18 mouse cellular contexts compared by ENCODE assay signal in the genomic region with DNA sequence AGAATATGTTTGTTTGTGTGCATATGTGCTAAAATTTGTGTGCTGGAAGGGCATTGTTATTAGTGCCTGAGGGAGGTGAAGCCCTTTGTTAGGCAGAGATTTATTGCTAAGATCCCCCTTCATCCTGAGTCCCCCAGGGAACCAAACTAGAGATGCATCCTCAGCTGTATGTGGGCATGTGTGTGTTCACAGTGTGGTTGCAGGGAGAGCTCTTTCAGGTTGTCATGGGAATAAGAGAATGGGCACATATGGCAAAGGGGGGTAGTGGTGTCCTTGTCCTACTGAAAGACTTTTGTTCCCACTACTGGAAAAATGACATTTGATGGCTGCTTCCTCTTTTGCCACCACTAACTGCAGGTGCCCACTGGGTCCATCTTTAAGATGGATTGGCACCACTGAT.
DNase-seq lines count a peak whose midpoint lies in the region; ATAC-seq and TF ChIP-seq lines count a peak whose summit lies in the region.
"Had no signal": no experiment of that assay in that cellular context is flagged by ENCODE, and none has a peak within 500 bp of the region (broad histone marks: within the 10 kb centered on the region; RNA-seq: fewer than 3 reads in every experiment).

No protein-coding gene starts in this region.

- H3K9me3 ChIP-seq in neural tube, embryonic 12.5 days: no peaks in the 10 kb centered on the region
- H3K9me3 ChIP-seq in neural tube, embryonic 14.5 days (ENCODE audit: control insufficient read depth, low read length): no peaks in the 10 kb centered on the region
- H3K9me3 ChIP-seq: embryonic facial prominence, embryonic 12.5 days; forebrain, embryonic 15.5 days; heart, embryonic 15.5 days; hindbrain, embryonic 12.5 days had no signal

- TF ChIP-seq CTCF in layer of hippocampus, adult 2 months (conservative IDR thresholded peaks at IDR 0.05): no peak

- no peak overlapping the region for H3K4me3 ChIP-seq in layer of hippocampus, adult 2 months
- H3K4me3 ChIP-seq in neural tube, embryonic 12.5 days: no peak overlapping the region
- H3K4me3 ChIP-seq in neural tube, embryonic 14.5 days (ENCODE audit: low read depth, low read length): no peak overlapping the region
- H3K4me3 ChIP-seq: embryonic facial prominence, embryonic 12.5 days; forebrain, embryonic 15.5 days; heart, adult 2 months; heart, embryonic 15.5 days; hindbrain, embryonic 12.5 days had no signal

- no peak overlapping the region for H3K9ac ChIP-seq in neural tube, embryonic 12.5 days
- no peak overlapping the region for H3K9ac ChIP-seq in neural tube, embryonic 14.5 days (replicated peaks; ENCODE audit: low read depth, low read length)
- H3K9ac ChIP-seq: embryonic facial prominence, embryonic 12.5 days; forebrain, embryonic 15.5 days; heart, embryonic 15.5 days; hindbrain, embryonic 12.5 days had no signal

- H3K36me3 ChIP-seq in neural tube, embryonic 12.5 days: no peaks in the 10 kb centered on the region
- H3K36me3 ChIP-seq in neural tube, embryonic 14.5 days (ENCODE audit: control insufficient read depth, insufficient read depth, low read length): no peaks in the 10 kb centered on the region
- H3K36me3 ChIP-seq: embryonic facial prominence, embryonic 12.5 days; forebrain, embryonic 15.5 days; heart, embryonic 15.5 days; hindbrain, embryonic 12.5 days had no signal

- DNase-seq in layer of hippocampus, adult 2 months (ENCODE audit: low spot score in 2 of 2): peak; percentile 20 to 36
- no peak for DNase-seq in layer of hippocampus, postnatal 25 days (ENCODE audit: extremely low spot score in 1 of 2, low spot score in 1 of 2)
- no peak for DNase-seq in neural tube, embryonic 10.5 days (ENCODE audit: extremely low spot score, low spot score)
- DNase-seq in ovary, postnatal 36 days (ENCODE audit: low spot score): no peak
- DNase-seq: adrenal gland, adult 2 months; adrenal gland, postnatal 25 days; cerebellum, adult 11 months; cerebellum, adult 8-10 months; cerebellum, postnatal 14 days; gastrocnemius, postnatal 14 days; heart, adult 2 months had no signal

- H3K4me1 ChIP-seq in neural tube, embryonic 12.5 days: peaks cover 2% of the 10 kb centered on the region; the same call in 1 of the 2 replicates
- H3K4me1 ChIP-seq in neural tube, embryonic 14.5 days (ENCODE audit: control insufficient read depth, insufficient read depth, low read length): no peaks in the 10 kb centered on the region
- H3K4me1 ChIP-seq: embryonic facial prominence, embryonic 12.5 days; forebrain, embryonic 15.5 days; heart, embryonic 15.5 days had no signal

- peak overlapping the region; percentile 72 for H3K27ac ChIP-seq in layer of hippocampus, adult 2 months
- H3K27ac ChIP-seq in neural tube, embryonic 12.5 days: no peak overlapping the region
- H3K27ac ChIP-seq in neural tube, embryonic 14.5 days (ENCODE audit: low read depth, low read length): no peak overlapping the region
- H3K27ac ChIP-seq: embryonic facial prominence, embryonic 12.5 days; forebrain, embryonic 15.5 days; heart, adult 2 months; heart, embryonic 15.5 days; hindbrain, embryonic 12.5 days had no signal

- H3K27me3 ChIP-seq in neural tube, embryonic 12.5 days (replicated peaks): no peaks in the 10 kb centered on the region
- H3K27me3 ChIP-seq in neural tube, embryonic 14.5 days (ENCODE audit: control insufficient read depth, insufficient read depth, low read length): no peaks in the 10 kb centered on the region
- H3K27me3 ChIP-seq: embryonic facial prominence, embryonic 12.5 days; forebrain, embryonic 15.5 days; heart, embryonic 15.5 days; hindbrain, embryonic 12.5 days had no signal

- no peak overlapping the region for H3K4me2 ChIP-seq in neural tube, embryonic 12.5 days (replicated peaks)
- H3K4me2 ChIP-seq in neural tube, embryonic 14.5 days (ENCODE audit: low read depth, low read length): no peak overlapping the region
- H3K4me2 ChIP-seq: embryonic facial prominence, embryonic 12.5 days; forebrain, embryonic 15.5 days; heart, embryonic 11.5 days; heart, embryonic 15.5 days; hindbrain, embryonic 12.5 days had no signal

- ATAC-seq in neural tube, embryonic 12.5 days (ENCODE audit: low FRiP score, low read depth): peak; percentile 70
- peak; percentile 45; the same call in 1 of the 2 replicates for ATAC-seq in neural tube, embryonic 14.5 days (ENCODE audit: low read depth)
- ATAC-seq: forebrain, embryonic 15.5 days had no signal

Comparison
In these comparisons a context has a peak if more than half of its experiments do, and no peak if none do; other contexts are left out.
1. DNase-seq: peak in layer of hippocampus, adult 2 months (2 of 2); none in layer of hippocampus, postnatal 25 days (0 of 2), neural tube, embryonic 10.5 days (single experiment) and ovary, postnatal 36 days (single experiment).